Mouse (Mus musculus) brain, embryonic 18.5 days (tissue): ENCODE measurements at regions not wholly inside any gene's neighbourhood (a gene's known extent, or its start where the extent isn't known, plus 50 kb on each side); places are given as distances from the start of the nearest gene placed in this dataset.

Source experiments
- DNase-seq: peaks from one replicate; pipeline ENCODE4 v3.0.0-alpha.2; 2012; ENCODE audit warnings: low read depth, low spot score

- no peak for DNase-seq
Observed at GRCm38 (mm10) chr10:8951236-8951825, 65.5 kb upstream of the Sash1 start.

- DNase-seq: no peak
Observed at GRCm38 (mm10) chr10:8948227-8948626, 62.4 kb upstream of the Sash1 start.

- no peak for DNase-seq
Observed at GRCm38 (mm10) chr10:8945195-8945751, 59.4 kb upstream of the Sash1 start.

DNA sequence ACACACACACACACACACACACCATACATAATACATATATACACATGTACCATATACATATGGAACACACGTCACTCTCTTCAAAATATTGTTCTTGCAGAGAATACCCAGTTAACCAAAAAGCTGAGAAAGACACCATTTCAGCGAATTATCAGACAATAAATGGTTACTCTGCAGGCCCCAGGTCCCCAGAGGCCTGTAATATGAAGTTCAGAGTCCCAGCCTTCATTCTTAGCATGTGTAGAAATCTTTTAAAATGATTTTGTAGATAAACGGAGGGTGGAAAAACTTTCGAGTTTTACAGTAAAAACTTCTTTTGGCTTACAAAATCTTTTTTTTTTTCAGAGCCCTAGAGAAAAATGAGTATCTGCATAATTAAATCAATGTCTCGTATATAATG lies 58.7 kb upstream of the Sash1 start:
- DNase-seq: no peak

DNA sequence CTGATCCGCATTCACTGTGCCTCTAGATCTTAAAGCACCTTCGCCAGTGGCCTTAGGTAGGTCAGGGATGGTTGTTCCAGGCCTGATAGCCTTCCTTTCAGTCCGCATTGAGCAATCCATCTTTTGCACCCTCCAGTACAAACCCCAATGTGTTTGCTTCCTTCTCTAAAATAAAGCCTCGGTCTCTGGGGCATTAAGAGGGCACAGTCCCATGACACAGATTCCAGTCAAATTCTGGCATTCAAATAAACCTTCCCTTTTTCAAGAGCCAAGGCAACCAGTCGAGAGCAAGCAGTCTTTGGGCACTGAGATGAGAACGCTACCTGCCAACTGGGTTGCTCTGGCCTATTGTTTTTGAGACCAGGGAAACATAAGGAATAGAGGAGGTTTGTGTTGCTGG lies 57.8 kb upstream of the Sash1 start:
- DNase-seq: no peak

DNA sequence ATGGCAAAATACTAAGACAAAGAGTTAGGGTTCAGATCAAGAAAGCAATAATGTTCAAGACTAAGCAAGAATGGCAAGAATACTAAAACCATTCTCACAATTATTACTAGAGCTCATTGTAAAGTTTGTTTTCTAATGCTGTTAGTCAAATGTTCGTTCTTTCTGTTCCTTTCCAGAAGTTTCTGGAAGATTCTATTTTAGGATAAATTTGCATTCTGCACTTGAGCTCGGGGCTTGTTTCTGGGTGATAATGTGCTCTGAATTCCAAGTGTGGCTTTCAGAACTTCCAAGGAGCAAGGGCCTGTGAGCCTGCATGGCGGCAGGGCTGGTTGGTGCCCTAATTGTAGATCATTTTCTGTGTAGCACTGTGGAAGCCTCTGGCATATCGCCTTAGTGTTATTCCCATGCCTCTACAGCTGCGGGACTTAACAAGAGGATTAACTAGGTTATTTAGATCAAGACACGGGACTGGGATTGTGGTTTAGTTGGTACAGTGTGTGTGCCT lies 57.1 kb upstream of the Sash1 start:
- DNase-seq: no peak

DNA sequence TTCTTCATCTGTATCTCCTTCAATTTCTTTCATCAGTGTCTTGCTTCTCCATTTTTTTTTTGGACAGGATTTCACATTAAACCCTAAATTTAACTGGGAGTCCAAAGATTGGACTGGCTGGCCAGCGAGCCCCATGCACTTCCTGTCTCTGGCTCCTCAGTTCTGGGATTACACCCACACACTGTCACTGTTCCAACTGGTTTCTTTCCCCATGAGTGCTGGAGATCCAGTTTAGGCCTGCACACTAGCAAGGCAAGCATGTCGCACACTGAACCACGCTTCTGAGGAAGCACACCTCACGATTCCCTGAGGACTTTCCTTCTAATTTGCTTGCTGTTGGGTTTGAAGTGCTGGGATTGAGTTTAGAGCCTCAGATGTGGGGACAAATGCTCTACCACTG lies 50.5 kb upstream of the Sash1 start:
- no peak for DNase-seq
